Mouse (Mus musculus): ENCODE measurements at regions not wholly inside any gene's neighbourhood (a gene's known extent, or its start where the extent isn't known, plus 50 kb on each side); places are given as distances from the start of the nearest gene placed in this dataset.

DNA sequence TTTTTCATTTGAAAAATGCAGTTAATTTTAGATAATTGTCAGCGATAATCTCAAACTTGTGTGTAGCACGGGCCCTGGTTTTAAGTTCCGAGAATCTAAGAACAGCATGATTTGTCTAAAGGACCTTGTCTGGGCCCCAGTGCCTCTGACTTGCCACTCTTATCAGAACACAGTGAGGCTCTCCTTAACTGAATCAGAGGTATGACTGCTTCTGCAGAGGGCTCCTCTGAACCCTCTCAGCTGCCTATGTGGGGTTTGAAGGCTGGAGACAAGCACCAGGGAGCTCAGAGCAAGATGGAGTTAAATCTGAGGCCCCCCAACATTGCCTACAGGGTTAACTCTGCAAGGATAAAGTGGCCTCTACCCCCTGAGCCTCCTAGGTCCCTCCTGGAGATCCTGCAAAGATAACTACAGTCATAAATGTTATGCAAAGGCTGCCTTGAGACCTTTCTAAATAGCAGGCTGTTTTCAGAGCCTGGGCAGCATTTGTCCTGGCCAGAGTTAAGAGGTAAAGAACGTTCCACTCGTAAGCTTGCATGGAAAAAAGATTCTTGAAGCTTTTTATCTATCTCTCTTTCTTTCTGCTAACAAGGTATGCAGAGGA, 118.4 kb upstream of the Maf start:
- H3K4me1 ChIP-seq (ENCODE audit: control insufficient read depth, insufficient read depth, low read length) = no peaks in the 10 kb centered on the region
- no peak overlapping the region for H3K27ac ChIP-seq (replicated peaks; ENCODE audit: low read depth, low read length)
- no peak for DNase-seq
- no peak for ATAC-seq (ENCODE audit: low FRiP score, low TSS enrichment)
- no peak overlapping the region for H3K4me3 ChIP-seq (replicated peaks; ENCODE audit: low read depth, low read length)
- WGBS = 87% methylated on average over 5 of the region's 5 CpGs
- no peak overlapping the region for H3K9ac ChIP-seq (replicated peaks; ENCODE audit: low read length)
- no peaks in the 10 kb centered on the region for H3K36me3 ChIP-seq (ENCODE audit: control insufficient read depth, insufficient read depth, low read length)
- H3K9me3 ChIP-seq (ENCODE audit: control insufficient read depth, low read length) = no peaks in the 10 kb centered on the region
- no peak overlapping the region for H3K4me2 ChIP-seq (ENCODE audit: low read length)
- H3K27me3 ChIP-seq (ENCODE audit: control insufficient read depth, insufficient read depth, low read length) = no peaks in the 10 kb centered on the region

- Histone ChIP-seq H3K9ac (replicated peaks; ENCODE audit: low read length) (no peak overlapping the region), H3K4me3 (replicated peaks; ENCODE audit: low read depth, low read length) (no peak overlapping the region), H3K4me1 (ENCODE audit: control insufficient read depth, insufficient read depth, low read length) (no peaks in the 10 kb centered on the region), H3K27ac (replicated peaks; ENCODE audit: low read depth, low read length) (no peak overlapping the region), H3K36me3 (ENCODE audit: control insufficient read depth, insufficient read depth, low read length) (no peaks in the 10 kb centered on the region), H3K4me2 (ENCODE audit: low read length) (no peak overlapping the region), H3K9me3 (ENCODE audit: control insufficient read depth, low read length) (no peaks in the 10 kb centered on the region), H3K27me3 (ENCODE audit: control insufficient read depth, insufficient read depth, low read length) (no peaks in the 10 kb centered on the region)
- ATAC-seq (ENCODE audit: low FRiP score, low TSS enrichment) = no peak
- 92% methylated on average over 6 of the region's 6 CpGs for WGBS
- no peak for DNase-seq
Observed at GRCm38 (mm10) chr8:115824478-115824785, 116.8 kb upstream of the Maf start.

- Histone ChIP-seq H3K27ac (replicated peaks; ENCODE audit: low read depth, low read length) (no peak overlapping the region), H3K4me3 (replicated peaks; ENCODE audit: low read depth, low read length) (no peak overlapping the region), H3K4me2 (ENCODE audit: low read length) (no peak overlapping the region), H3K27me3 (ENCODE audit: control insufficient read depth, insufficient read depth, low read length) (no peaks in the 10 kb centered on the region), H3K36me3 (ENCODE audit: control insufficient read depth, insufficient read depth, low read length) (no peaks in the 10 kb centered on the region), H3K9ac (replicated peaks; ENCODE audit: low read length) (no peak overlapping the region), H3K4me1 (ENCODE audit: control insufficient read depth, insufficient read depth, low read length) (no peaks in the 10 kb centered on the region), H3K9me3 (ENCODE audit: control insufficient read depth, low read length) (no peaks in the 10 kb centered on the region)
- WGBS = 88% methylated on average over 8 of the region's 8 CpGs
- DNase-seq (no peak), ATAC-seq (ENCODE audit: low FRiP score, low TSS enrichment) (no peak)
Observed at GRCm38 (mm10) chr8:115823673-115824477, 116.3 kb upstream of the Maf start.

GRCm38 (mm10) chr8:115813426-115813825, 105.8 kb upstream of the Maf start:
- Histone ChIP-seq H3K27ac (replicated peaks; ENCODE audit: low read depth, low read length) (no peak overlapping the region), H3K4me1 (ENCODE audit: control insufficient read depth, insufficient read depth, low read length) (no peaks in the 10 kb centered on the region), H3K9me3 (ENCODE audit: control insufficient read depth, low read length) (no peaks in the 10 kb centered on the region), H3K27me3 (ENCODE audit: control insufficient read depth, insufficient read depth, low read length) (no peaks in the 10 kb centered on the region), H3K4me2 (ENCODE audit: low read length) (no peak overlapping the region), H3K36me3 (ENCODE audit: control insufficient read depth, insufficient read depth, low read length) (no peaks in the 10 kb centered on the region), H3K4me3 (replicated peaks; ENCODE audit: low read depth, low read length) (no peak overlapping the region), H3K9ac (replicated peaks; ENCODE audit: low read length) (no peak overlapping the region)
- ATAC-seq (ENCODE audit: low FRiP score, low TSS enrichment) (no peak), DNase-seq (no peak)
- 67% methylated on average over 4 of the region's 4 CpGs for WGBS

- Histone ChIP-seq H3K27me3 (ENCODE audit: control insufficient read depth, insufficient read depth, low read length) (no peaks in the 10 kb centered on the region), H3K4me1 (ENCODE audit: control insufficient read depth, insufficient read depth, low read length) (no peaks in the 10 kb centered on the region), H3K36me3 (ENCODE audit: control insufficient read depth, insufficient read depth, low read length) (no peaks in the 10 kb centered on the region), H3K4me3 (replicated peaks; ENCODE audit: low read depth, low read length) (no peak overlapping the region), H3K9ac (replicated peaks; ENCODE audit: low read length) (no peak overlapping the region), H3K4me2 (ENCODE audit: low read length) (no peak overlapping the region), H3K9me3 (ENCODE audit: control insufficient read depth, low read length) (no peaks in the 10 kb centered on the region), H3K27ac (replicated peaks; ENCODE audit: low read depth, low read length) (no peak overlapping the region)
- no peak for ATAC-seq (ENCODE audit: low FRiP score, low TSS enrichment)
- WGBS = 49% methylated on average over 9 of the region's 9 CpGs
- DNase-seq = peak; percentile 36
Observed at GRCm38 (mm10) chr8:115806579-115806978, 99.0 kb upstream of the Maf start.

DNA sequence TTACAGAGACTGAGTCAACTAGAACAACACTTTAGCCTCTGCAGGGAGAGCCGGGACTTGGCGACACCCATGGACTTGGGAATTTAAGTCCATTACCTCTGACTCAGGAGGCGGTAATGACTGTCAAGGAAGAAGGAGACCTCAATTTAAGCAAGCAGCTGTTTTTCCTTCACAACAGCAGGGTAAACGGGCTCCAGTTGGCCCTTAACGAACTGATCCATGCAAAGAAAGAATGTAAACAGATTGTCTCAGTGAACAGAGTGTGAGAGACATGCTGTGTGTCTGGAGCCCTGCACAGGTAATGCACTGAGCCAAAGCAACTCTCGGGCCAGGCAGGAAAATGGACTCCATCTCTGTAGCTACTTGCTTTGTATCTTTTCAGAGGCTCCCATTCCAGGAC, 98.5 kb upstream of the Maf start:
- Histone ChIP-seq H3K4me2 (ENCODE audit: low read length) (no peak overlapping the region), H3K4me1 (ENCODE audit: control insufficient read depth, insufficient read depth, low read length) (no peaks in the 10 kb centered on the region), H3K36me3 (ENCODE audit: control insufficient read depth, insufficient read depth, low read length) (no peaks in the 10 kb centered on the region), H3K9ac (replicated peaks; ENCODE audit: low read length) (no peak overlapping the region), H3K9me3 (ENCODE audit: control insufficient read depth, low read length) (no peaks in the 10 kb centered on the region), H3K27me3 (ENCODE audit: control insufficient read depth, insufficient read depth, low read length) (no peaks in the 10 kb centered on the region), H3K4me3 (replicated peaks; ENCODE audit: low read depth, low read length) (no peak overlapping the region), H3K27ac (replicated peaks; ENCODE audit: low read depth, low read length) (no peak overlapping the region)
- DNase-seq (no peak), ATAC-seq (ENCODE audit: low FRiP score, low TSS enrichment) (no peak)
- 73% methylated on average over 6 of the region's 6 CpGs for WGBS

DNA sequence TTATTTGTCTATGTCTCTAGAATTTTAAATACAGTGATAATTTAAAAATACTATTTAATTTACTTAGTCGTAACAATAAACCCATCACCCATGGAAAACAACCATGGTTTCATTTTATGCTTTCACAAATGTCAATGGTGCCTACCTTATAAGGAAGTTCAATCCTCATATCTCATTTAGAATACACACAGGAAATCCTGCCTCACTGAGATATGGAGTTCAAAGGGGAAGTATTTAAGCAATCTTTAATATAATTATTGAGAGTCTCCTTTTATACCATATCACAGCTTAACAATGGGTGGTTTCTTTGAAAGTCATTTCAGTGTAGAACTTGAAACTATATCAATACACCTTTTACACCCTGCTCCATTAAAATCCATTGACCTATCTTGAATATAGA, 86.0 kb upstream of the Maf start:
- H3K27ac ChIP-seq (replicated peaks; ENCODE audit: low read depth, low read length) = no peak overlapping the region
- H3K27me3 ChIP-seq (ENCODE audit: control insufficient read depth, insufficient read depth, low read length) = no peaks in the 10 kb centered on the region
- no peaks in the 10 kb centered on the region for H3K4me1 ChIP-seq (ENCODE audit: control insufficient read depth, insufficient read depth, low read length)
- DNase-seq (no peak), ATAC-seq (ENCODE audit: low FRiP score, low TSS enrichment) (no peak)
- H3K4me2 ChIP-seq (ENCODE audit: low read length) = no peak overlapping the region
- H3K9ac ChIP-seq (replicated peaks; ENCODE audit: low read length) = no peak overlapping the region
- WGBS = 80% methylated on average over 1 of the region's 1 CpGs
- H3K4me3 ChIP-seq (replicated peaks; ENCODE audit: low read depth, low read length) = no peak overlapping the region
- no peaks in the 10 kb centered on the region for H3K36me3 ChIP-seq (ENCODE audit: control insufficient read depth, insufficient read depth, low read length)
- H3K9me3 ChIP-seq (ENCODE audit: control insufficient read depth, low read length) = no peaks in the 10 kb centered on the region

DNA sequence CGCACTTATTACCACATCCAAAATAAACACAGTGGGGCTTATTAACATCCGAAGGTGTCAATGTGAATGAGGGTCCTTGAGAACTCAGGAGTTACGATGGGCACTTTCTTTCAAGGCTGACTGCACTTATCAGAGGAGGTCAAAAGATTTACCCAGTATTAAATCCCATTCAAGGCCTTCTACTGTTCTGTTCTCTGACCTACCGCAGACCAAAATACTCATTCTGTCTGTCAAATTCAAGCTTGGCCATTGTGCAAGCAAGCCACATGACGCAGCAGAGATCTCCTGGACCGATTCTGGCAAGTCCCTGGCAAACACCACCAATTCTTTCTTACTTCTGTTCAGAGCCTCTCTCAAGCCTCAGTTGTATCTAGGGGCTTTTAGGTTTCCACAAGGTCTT, 80.8 kb upstream of the Maf start:
- 42% methylated on average over 6 of the region's 6 CpGs for WGBS

DNA sequence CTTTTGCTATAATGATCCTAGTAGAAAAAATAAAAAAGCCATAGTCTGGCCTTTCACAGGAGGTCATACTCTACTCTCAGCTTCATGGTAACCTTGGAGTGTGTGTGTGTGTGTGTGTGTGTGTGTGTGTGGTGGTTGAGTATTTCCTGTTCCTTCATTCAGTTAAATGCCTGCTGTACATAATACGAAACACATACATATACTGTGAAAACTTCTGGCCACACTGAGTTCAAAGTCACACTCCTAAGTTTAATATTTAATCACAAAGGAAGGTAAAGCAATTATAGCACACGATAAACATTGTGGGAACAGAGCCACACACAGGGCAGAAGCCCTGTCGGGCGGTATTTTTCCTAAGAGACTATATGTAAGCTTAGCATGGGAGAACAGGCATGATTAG, 78.6 kb upstream of the Maf start:
- H3K27me3 ChIP-seq (ENCODE audit: control insufficient read depth, insufficient read depth, low read length) = no peaks in the 10 kb centered on the region
- H3K36me3 ChIP-seq (ENCODE audit: control insufficient read depth, insufficient read depth, low read length) = no peaks in the 10 kb centered on the region
- H3K4me3 ChIP-seq (replicated peaks; ENCODE audit: low read depth, low read length) = no peak overlapping the region
- DNase-seq (no peak), ATAC-seq (ENCODE audit: low FRiP score, low TSS enrichment) (no peak)
- no peak overlapping the region for H3K4me2 ChIP-seq (ENCODE audit: low read length)
- 96% methylated on average over 4 of the region's 4 CpGs for WGBS
- no peak overlapping the region for H3K9ac ChIP-seq (replicated peaks; ENCODE audit: low read length)
- H3K9me3 ChIP-seq (ENCODE audit: control insufficient read depth, low read length) = no peaks in the 10 kb centered on the region
- no peaks in the 10 kb centered on the region for H3K4me1 ChIP-seq (ENCODE audit: control insufficient read depth, insufficient read depth, low read length)
- H3K27ac ChIP-seq (replicated peaks; ENCODE audit: low read depth, low read length) = no peak overlapping the region

More for the DNA sequence above, 80.8 kb upstream of the Maf start:
- Histone ChIP-seq H3K27ac (replicated peaks; ENCODE audit: low read depth, low read length) (no peak overlapping the region), H3K9ac (replicated peaks; ENCODE audit: low read length) (no peak overlapping the region), H3K4me2 (ENCODE audit: low read length) (no peak overlapping the region), H3K9me3 (ENCODE audit: control insufficient read depth, low read length) (no peaks in the 10 kb centered on the region), H3K4me1 (ENCODE audit: control insufficient read depth, insufficient read depth, low read length) (no peaks in the 10 kb centered on the region), H3K27me3 (ENCODE audit: control insufficient read depth, insufficient read depth, low read length) (no peaks in the 10 kb centered on the region), H3K36me3 (ENCODE audit: control insufficient read depth, insufficient read depth, low read length) (no peaks in the 10 kb centered on the region), H3K4me3 (replicated peaks; ENCODE audit: low read depth, low read length) (no peak overlapping the region)
- ATAC-seq (ENCODE audit: low FRiP score, low TSS enrichment) = no peak
- DNase-seq = no peak

Measured in midbrain, embryonic 14.5 days (tissue).